Mouse (Mus musculus) inflammation-experienced regulatory T-cells, adult 6 months (primary cell): ENCODE measurements around the gene Pacsin1. TPM values are rescaled to one million over a fixed set of nuclear protein-coding genes. Genes with fewer than 3 reads are reported as not detected.
A peak's percentile ranks its signal among the peaks of the same experiment; 100 is the strongest.
"Not testable (repeated sequence)": the region's sequence is repeated elsewhere in the genome, so short reads cannot be mapped to it uniquely, and the experiment has no call there.

ENCODE experiments used
- ATAC-seq: one replicate; pipeline ENCODE4 v1.8.0; 2017
- polyA plus RNA-seq, 3 experiments: library from polyadenylated mRNA; unstranded; fragments of 100-300 nt; shearing (Covaris generic); gene quantifications; one replicate each; pipeline ENCODE4 v1.2.1; 2017

The Pacsin1 gene
- polyA plus RNA-seq, 3 experiments from 2014 or later = 12.2 to 49.0 (median 34.4) TPM

DNA sequence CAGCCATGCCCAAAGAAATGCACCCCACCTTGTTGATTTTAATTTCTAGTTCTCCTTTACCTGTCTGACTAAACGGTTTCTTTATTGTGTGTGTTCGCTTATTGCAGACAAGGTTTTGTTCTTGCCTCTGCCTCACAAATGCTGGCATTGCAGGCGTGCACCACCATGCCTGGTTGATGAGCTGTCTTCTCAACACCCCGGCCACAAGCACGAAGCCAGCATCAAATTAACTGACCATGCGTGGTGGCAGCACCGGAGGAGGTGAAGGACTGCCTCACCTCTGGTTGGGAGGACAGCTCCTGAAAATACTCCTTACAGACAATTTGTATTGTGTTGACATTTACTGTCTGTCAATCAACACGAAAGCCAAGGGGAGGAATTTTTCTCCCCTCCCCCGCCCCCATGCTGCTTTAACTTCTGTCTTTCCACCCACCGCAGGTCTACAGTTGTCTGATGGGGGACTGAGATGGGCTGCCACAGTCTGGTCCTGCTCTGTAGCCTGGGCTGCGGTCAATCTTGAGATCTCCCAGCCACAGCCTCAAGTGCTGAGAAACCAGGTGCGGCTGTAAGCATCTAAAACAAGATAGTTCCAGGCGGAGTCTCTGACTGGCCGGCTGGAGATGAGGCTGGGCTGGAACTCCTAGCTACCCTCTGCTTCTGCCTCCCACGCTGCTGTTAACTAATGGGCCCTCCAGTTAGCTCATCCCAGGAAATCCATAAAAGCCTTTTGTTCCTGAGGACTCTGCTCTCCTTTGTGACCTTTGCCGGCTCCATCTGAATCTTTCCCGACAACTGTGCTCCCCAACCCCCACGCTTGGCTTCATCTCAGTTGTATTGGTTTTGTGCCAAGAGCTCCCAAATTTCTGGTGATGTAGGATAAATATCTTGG is 18.9 kb upstream of the Pacsin1 start, which contains the start of gene Rps10:
TSS of gene Rps10 (minus strand) at position 538 of the 889 bp plus-strand sequence.
- no peak for ATAC-seq

DNA sequence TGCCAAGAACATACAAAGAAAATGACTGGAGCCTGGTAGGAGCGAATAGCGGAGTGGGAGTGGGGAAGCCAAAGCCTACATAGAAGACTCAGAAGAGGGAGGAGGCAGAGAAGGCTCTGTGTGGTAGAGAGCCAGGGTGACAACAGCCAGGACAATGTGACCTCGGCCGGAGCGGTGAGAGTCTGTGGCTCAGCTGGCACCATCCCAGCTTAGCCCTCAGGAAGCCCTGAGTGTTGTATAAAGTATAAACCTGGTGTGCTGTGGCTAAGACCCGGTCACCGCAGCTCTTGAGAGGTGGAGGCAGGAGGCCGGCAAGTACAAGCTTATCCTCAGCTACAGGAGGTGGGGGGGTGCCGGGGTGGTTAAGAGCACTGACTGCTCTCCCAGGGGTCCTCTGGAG is 18.0 kb upstream of the Pacsin1 start:
- no peak for ATAC-seq

DNA sequence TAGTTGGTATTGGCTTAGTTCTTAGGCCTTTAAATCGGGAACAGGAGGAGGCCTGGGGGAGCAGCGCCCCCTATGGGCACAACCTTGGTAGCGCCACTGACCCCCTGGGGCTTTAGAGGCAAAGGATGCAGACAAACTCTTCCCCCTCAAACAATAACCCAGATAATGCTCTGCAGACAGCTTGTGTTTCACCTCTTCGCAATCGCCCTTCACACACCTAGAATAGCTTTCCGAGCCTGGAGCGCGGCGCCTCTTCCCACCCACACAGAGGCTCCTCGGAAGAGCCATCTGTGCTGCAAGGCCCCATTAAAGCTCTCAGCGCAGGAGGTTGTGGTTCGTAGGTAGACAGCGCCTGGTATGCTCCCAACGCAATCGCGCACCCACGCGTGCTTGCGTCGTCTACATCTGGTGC is 16.4 kb upstream of the Pacsin1 start:
- ATAC-seq = no peak

DNA sequence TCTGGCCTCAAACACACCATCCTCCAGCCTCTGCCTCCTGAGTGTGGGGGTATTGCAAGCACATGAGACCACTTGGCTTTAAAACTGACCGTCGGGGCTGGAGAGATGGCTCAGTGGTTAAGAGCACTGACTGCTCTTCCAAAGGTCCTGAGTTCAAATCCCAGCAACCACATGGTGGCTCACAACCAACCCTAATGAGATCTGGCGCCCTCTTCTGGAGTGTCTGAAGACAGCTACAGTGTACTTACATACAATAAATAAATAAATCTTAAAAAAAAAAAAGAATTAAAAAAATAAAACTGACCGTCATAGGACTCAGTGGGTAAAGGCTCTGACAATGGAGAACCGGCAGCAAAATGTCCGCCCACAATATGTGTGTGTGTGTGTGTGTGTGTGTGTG is 15.5 kb upstream of the Pacsin1 start:
- not testable (repeated sequence) for ATAC-seq

DNA sequence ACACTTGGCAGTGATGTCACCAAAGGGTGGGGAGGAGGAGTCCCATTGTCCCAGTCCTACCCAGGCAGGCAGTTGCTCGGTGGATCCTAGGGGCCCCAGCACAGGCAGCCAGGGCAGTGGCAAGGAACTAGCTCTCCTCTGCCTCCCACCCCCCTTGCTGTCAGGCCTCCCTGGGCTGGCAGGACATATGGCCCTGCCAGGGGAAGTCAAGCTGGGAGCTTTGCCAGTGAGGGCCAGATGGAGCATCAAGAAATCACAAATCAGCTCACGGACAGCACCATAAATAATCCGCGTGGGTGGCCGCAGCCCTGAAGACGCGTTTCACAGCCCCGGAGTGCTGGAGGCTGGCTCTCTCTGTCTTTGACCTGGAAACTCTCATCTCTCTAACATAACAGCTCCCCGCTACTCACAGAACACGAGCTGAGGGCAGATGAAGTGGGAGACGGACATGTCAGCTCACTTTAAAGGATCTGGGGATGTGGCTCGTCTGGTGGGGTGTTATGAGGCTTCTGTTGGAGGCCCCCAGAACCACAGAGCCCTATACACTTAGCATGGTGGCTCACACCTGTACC is 12.7 kb upstream of the Pacsin1 start:
- no peak for ATAC-seq

DNA sequence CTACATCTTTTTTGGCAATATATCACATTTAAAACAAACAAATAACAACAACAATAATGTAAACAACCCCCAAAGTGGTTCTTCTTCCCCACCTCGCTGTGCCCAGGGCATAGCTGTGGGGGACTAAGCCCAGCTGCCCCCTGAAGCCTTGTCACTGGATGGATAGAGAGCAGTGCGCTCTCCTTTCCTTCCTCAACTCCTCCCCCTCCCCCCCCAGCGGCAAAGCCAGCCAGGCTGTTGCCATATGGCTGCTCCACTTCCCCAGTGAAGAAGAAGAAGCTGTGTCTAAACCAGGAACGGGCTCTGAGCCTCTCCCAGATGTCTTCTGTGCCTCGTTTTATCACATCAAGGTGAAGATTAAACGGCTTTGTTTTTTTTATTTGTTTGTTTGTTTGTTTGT is 12.2 kb upstream of the Pacsin1 start:
- ATAC-seq = no peak

DNA sequence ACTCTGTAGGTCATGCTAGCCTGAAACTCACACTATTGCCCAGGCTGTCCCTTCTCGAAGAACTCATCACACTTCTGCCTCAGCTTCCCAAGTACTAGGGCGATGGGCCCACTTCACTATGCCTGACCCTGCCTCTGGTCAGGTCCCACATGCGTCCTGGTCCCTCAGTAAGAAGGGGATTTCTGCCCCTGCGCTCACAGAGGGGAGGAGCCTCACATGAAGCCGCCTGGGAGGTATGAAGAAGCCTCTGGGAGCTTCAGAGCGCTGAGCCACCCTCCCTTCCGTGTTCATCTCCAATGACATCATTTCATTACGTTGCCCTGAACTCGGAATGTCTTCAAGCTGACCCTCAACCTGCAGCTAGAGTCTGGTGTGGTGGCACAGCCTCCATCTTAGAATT is 11.6 kb upstream of the Pacsin1 start:
- no peak for ATAC-seq

DNA sequence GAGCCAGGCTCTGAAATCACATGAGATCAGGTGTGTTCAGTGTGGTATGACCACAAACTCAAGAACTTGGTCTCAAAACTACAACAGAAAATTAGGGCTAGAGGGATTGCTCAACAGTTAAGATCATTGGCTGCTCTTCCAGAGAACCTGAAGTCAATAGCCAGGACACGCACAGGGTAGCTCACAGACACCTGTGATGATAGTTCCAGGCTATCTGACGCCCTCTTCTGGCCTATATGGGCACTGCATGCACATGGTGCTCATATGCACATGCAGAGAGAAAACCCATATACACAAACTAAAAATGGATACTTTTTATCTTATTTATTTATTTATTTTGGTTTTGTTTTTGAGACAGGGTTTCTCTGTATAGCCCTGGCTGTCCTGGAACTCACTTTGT is 10.7 kb upstream of the Pacsin1 start:
- no peak for ATAC-seq

DNA sequence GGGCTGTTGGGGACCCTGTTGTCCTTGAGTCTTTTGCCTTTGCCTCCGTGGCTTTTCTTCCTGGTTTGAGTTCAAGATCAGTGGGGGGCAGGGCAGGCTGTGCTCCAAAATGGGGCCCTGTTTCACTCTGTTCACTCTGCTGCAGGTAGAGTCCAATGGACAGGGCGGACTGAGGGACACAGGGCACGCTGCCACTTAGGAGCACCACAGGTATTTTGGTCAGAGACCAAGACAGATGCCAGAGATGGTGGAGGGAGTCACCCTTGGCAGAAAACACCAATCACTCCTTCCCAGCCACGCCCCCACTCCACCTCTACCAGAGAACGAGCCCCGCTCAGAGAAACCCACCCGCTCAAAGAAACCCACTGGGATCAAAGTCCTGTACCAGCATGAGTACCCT is 9.5 kb upstream of the Pacsin1 start:
- ATAC-seq = no peak

DNA sequence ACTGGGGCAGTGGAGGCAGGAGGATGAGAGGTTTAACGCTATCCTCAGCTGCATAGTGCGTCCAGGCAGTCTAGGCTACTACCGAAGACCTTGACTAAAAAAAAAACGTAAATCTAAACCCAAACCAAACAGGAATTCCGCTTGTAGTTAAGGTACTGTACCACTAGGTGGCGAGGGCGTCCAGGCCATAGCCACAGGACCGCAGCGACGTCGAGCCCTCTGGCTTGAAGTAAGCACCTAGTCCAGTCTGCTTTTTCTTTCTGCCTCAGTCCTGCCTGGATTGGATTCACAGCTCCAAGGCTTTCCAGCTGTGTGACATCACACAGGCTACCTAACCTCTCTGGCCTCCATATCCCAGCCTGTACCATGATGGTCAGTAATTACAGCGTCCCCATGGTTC is 5.1 kb upstream of the Pacsin1 start:
- ATAC-seq = peak; percentile 73

DNA sequence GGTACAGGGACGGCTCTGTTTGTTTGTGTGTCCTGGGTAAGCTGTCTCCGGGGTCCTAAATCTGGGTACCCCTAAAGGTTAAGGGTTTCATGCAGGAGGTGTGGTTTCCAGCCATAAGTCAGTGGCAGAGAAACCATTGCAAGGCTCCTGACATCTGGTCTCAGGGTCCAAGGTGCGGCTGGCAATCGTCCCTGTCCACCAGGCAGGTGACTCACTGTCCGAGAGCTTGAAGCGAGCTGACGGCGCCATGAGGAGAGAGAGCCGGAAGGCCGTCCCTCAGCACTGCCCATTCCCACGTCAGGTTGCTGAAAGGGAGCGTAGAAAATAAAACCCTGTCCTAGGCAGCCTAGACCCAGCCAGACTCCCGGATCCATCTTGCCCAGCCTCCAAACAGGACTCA is 4.7 kb upstream of the Pacsin1 start:
- ATAC-seq = no peak

DNA sequence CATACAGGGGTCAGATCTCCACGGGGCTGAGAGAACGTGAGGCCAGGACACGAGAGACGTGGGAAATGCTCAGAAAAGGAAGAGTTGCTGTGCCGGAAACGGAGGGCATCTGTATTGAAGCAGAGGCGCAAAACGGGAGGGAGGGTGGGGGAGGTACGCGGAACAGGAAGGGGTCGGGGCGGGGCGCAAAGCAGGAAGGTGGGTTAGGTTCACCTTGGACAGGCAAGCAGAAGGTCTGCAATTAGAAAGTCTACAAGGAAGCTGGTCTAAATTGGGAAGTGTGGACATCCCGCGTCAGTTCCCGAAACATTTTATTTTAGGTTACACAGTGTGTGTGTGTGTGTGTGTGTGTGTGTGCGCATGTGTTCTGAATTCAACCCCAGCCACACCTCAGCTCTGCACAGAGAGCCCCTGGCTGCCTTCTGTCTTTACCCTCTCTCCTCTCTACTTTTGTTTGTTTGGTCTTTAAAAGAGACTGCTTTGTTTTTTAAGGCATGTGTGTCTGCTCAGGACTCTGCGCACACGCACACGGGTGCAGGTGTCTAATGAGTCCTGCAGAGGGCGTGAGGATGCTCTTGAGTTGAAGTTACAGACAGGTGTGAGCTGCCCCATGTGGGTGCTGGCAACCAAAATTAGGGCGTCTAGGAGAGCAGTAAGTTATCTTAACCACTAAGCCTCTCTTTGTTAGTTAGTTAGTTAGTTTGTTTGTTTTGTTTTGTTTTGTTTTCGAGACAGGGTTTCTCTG is 3.1 kb upstream of the Pacsin1 start:
- peak; percentile 41 for ATAC-seq

DNA sequence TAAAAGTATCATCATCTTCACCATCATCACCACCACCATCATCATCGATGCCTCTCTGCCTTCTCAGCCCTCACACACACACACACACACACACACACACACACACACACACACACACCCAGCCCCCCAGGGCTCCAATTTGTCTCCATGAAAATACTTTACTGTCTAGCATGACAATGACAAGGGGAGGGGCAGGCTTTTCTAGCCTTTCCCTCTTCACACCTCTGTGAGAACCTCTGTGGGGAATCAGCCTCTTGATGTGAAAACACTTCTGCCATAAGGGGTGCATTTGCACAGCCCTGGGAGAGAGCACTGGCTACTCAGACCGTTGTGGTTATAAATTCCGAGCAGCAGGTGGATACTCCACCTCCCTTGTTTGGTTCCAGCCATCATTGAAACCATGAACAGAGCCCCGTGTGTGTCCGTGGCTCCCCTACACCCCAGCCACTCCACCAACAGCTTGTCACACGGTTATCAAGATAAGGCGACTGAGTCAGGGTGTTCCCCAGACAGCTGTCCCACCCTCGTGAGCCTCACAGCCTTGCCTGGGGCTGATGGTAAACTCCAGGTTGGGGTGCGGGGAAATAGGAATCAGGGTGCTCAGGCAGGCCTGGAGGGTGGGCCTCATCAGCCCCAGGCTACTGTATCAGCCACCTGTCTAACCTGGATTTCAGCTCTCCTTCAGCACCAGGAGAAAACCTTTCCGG is 1.9 kb upstream of the Pacsin1 start:
- no peak for ATAC-seq

DNA sequence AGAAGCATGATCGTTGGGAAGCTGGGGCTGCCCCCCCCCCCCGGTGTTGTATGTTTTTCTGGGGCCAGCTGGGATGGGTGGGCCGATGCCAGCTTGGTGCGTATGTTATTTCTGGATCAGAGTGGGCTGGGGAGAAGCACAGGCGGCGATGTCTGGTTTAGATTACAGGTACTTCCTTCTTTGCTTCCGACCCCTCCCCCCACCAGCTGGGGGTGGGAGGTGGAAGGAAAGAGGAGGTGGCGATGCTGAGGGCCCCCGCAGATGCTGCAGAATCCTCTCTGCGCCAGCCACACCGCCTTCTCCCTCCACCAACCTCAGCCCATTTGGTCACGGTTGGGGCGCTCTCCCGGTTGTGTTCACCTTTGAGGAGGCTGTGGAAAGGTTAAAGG is 696 bp downstream of the Pacsin1 start:
- ATAC-seq = peak; percentile 38

DNA sequence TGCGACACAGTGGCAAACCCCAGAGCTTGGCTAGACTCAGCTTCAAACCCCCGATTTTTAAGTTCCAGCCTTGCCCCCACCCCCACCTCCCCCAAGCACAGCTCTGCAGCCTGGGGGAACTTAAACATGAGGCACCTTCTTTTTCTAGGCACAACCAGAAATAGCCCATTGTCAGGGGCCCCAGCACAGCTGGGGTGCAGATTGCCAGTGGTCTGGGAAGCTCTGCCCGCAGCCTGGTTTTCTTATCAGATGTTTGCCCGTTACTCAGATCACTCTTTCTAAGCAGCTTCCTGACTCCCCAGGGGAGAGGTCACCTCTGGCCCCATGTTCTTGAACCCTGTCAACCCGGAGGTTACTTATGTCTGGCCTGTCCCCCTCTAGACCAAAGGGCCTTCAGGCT is 1.1 kb downstream of the Pacsin1 start:
- ATAC-seq = no peak

DNA sequence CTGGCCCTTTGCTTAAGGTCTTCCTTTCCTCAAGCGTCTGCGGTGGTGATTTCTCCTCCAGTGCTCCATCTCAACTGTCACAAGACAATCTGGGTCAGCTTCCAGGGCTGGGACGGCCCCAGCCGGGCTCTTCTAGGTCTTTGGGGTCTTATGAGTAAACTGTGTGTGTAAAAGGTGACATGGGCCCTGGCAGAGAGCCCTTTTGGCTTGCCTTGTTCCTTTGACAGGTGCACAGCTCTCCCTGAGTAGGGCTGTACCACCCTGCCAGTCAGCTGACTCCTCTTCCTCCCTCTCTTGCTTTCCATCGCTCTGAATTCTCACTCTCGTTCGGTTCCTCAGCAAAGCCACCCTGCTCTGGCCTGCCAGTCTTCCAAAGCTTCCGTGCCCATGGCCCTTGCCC is 1.8 kb downstream of the Pacsin1 start:
- no peak for ATAC-seq

DNA sequence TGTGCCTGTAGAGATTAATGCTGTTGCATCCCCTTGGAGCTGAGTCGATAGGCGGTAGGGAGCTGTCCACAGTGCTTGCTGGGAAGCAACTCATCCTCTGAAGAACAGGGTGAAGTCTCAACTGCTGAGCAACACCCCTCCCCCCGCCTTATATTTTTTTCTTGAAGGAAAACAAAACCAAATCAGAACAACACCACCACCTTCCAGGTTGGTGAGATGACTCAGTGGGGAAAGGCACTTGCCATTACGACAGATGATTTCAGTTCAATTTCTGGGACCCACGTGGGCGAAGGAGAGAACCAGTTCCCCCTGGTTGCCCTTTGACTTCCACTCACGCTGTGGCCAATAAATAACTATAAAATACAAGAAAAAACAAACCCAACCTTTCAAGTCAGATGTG is 3.5 kb downstream of the Pacsin1 start:
- peak; percentile 36 for ATAC-seq

DNA sequence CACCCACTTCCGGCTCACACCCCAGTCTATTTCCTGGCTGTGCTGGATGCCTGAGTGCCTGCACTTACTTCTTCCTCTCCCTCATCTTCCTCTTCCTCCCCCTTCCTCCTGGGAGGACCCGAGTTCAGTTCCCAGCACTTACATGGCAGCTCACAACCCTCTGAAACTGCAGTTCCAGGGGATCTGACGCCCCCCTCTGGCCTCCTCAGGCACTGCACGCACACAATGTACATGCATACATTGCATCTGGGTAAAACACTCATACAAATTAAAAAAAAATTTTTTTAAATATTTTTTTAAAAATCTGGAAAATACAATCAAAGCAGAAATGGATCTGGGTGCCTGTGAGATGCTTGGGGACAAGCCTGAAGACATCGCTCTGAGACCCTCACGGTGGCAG is 16.4 kb downstream of the Pacsin1 start:
- no peak for ATAC-seq

DNA sequence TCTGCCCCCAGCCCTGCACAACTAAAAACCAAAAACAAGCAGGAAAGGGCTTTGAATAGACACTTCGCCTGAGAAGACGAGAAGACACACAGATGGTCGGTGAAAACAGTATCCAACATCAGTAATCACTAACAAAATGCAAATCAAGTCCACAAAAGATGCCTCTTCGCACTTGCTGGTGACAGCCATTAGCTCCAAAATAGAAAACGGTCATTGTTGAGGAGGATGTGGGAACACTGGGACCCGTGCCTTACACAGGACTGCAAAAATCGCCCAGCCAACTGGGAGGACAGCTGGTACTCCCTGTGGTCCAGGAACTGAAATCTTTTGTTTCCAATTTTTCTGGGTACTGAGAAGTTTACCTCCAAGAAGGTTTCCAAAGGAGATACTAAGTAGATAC is 18.6 kb downstream of the Pacsin1 start:
- ATAC-seq = no peak

DNA sequence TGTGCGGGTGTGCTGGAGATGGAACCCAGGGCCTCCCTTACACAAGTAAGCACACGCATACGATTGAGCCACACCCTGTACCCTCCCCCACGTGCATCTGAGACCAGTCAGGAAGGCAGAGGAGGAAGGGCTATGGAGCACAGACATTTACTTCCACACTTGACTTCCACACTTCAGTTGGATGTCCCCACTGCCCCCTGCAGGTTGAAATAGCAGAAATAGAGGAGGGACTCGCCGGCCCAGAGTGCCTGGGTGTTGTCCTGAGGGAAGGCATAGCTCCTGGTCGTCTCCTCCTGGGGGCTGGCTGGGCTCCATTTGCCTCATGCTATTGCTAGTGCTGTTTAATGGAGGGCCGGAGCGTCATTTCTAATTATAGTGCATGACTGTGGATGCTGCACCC is 20.1 kb downstream of the Pacsin1 start:
- ATAC-seq = no peak

DNA sequence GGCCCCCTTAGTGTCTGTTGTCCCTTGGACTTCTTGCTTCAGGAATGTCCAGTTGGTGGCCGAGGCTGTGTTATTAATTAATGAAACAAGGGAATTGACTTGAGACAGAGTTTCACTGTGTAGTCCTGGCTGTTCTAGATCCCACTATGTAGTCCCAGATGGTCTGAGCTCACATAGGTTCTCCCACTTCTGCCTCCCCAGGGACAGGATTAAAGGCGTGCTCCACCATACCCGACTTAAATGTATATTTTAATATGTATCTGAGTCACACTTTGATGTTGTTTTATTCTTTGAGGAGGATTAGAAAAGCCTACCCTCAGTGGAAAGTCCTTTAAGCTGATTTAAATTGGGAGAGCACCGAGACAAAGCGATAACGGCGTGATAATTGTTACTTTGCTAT is 21.0 kb downstream of the Pacsin1 start:
- ATAC-seq = no peak

DNA sequence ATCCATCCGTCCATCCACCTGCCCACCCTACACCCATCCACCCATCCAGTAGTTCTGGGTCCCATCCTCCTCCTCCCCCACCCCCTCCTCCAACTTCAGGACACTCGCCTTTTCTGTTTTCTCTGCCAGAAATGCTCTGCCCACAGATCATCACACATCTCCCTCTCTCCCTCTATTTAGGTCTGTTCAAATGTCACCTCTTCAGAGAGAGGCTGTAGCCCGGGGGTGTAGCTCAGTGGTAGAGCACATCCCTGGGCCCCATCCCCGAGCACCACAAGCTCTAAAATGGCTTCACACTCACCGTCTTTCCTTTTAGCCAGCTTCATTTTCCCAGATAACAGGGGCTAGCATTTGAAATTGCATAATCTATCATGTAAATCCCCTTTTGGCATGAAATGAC is 22.4 kb downstream of the Pacsin1 start:
- no peak for ATAC-seq
